Mouse (Mus musculus) adipocyte (in vitro differentiated cells): ENCODE data around the gene Pax3.

Source experiments
- DNase-seq: peaks from one replicate; pipeline ENCODE4 v3.0.0-alpha.2; 2016; ENCODE audit warnings: low spot score

Gene Pax3

DNA sequence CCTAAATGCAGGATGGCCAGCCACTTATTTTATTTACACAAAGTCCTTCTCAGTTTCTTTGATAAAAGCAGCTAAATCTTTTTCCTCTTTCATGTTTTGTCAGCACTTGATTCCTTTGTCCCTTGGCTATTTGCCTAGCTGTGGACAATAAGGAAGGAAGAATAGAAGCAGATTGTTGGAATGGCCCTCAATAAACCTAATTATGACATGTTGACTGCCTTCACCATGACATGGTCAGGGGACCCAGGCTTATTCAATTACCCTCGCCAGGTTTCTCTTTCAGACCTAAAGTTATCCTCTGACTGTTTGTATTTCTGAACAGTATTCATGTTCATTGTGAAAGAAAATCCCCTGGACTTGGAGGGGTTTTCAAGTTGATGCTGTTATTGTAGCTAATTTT lies 25.3 kb downstream of the Pax3 start:
- no peak for DNase-seq

- no peak for DNase-seq
Observed at GRCm38 (mm10) chr1:78170771-78171170, 26.2 kb downstream of the Pax3 start.

DNA sequence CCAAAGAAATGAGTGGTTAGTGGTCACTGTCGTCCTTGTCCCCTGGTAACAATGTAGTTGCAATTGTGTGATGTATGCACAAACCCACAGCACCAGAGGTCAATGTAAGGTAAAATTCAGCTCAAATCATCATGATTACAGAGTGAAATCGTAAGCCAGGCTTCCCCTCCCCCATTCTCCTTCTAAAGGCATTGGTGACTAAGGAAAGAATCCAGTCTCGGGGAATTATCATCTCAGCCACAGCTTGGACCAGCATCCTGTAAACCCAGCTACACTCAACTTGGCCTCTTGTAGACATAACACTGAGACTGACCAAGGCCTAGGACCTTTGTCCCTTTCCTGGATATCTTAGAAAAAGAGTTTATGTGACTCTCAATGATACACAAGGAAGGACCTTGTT lies 28.1 kb downstream of the Pax3 start:
- no peak for DNase-seq

DNA sequence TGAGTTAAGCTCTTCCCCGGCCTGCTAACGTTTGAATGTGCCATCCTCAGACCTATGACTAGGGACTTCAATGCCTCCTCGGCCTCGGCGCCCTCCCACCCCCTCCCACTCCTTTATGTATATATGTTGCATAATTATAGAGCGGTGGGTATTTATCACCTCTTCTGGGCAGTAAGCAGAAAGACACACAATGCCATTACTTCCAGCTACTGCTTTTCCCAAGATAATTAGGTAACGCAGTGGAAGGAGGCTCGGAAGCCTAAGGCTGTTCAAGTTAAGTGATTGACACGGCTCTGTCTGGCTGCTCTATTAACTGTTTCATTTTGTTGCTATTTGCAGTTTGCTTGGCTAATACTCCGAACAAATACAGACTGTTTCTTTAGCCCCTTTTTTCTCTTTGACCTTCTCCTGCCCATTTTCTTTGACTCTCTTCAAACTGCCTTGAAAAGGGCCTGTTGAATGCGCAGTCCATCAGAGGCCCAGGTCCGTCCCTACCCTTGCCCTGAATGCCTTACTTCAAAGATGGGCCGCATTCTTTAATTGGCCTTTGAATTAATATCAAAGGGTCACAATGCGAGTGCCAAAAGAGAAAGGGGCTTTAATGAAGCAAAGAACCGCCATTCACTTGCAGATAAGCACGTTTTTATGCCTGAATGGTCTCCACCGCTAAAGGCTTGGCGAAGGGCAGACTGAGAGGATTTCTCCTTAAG lies 29.2 kb downstream of the Pax3 start:
- DNase-seq = no peak

DNA sequence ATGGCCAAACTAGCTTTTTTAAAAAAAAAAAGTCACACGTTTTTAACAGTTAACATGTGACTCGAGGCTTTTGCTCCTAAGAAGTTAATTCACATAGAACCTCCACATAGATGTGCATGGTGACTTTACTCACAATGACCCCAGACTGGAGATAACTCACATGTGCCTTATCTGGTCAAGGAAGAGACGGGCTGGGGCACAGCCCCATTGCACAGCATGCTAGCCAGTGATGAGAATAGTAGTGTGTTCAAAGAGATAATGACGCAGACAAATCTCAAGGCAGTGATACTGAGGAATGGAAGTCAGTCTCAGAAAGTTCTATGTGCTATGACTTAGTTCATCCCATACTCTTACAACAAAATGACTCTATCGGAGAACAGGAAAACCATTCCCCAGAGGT lies 35.2 kb downstream of the Pax3 start:
- DNase-seq = no peak

DNA sequence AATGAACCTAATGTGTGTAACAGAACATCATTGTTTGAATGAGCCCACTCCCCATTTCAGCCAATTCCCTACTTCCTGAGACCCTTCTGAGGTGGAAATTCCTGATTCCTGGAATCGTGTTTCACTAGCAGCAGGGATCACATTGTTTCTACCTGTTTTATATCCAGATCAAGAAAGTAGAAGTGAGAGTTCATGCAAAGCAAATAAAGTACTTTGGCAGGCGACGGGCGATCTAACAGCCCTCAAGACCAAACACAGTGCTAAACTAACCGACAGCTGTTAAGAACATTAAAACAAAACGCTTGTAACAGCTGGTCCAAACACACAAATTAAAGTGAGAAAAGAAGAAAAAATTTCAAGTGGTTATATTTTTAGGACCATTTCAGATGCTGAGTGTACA lies 39.0 kb downstream of the Pax3 start:
- DNase-seq = no peak

DNA sequence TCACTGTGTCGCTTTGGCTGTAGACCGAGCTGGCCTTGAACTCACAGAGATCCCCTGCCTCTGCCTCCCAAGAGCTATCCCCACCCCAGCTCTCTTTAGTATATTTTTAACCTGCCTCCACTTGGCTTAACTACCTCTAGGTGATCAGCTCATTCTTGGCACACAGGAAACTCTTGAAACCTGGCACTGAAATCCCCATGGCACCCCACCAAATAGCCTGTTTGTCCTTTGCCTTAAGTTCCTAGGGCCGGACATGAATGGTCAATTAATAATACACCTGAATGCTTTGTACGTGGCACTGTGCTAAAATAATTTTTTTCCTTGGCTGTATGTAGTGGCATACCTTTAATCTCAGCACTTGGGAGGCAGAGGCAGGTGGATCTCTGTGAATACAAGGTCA lies 41.1 kb downstream of the Pax3 start:
- DNase-seq = no peak

- peak; percentile 65 for DNase-seq
Observed at GRCm38 (mm10) chr1:78148011-78148623, 48.8 kb downstream of the Pax3 start.

DNA sequence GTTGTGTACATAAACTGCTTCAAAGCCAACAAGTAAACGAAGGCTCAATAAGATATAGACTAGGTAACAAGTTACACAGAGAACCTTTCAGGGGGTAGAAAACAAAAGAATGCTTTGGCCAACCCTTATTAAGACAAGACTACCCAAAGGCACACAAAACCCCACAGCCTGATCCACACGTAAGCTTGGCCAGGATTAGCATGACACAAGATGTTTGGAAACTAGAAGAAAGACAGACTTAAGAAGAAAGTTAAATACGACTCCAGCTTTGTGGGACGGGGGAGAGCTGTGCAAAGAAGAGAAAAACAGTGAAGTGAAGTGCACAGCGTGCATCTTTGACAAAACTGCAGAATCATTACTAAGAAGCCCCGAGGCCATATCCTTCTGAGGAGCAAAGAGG lies 53.5 kb downstream of the Pax3 start:
- DNase-seq = no peak

- DNase-seq = no peak
Observed at GRCm38 (mm10) chr1:78142912-78143311, 54.0 kb downstream of the Pax3 start.

GRCm38 (mm10) chr1:78141741-78142501 lies 55.0 kb downstream of the Pax3 start:
- DNase-seq = no peak

DNA sequence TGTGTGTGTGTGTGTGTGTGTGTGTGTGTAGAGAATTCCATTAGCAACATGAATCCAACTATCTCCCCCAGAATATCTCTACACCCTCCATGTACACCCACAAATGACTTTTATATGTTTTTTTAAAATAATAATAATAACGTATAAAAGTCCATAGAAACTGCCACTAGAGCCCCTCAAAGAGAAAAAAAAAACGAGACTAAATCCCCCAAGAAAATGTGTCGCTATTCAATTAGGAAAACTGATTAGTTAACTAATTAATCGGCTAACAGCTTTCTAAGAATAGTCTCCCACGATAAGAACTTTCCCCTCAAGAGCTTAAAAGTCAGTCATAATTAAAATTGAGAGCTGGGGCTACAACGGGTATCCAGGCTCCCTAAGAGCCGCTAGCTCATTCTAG lies 55.6 kb downstream of the Pax3 start:
- DNase-seq = no peak

DNA sequence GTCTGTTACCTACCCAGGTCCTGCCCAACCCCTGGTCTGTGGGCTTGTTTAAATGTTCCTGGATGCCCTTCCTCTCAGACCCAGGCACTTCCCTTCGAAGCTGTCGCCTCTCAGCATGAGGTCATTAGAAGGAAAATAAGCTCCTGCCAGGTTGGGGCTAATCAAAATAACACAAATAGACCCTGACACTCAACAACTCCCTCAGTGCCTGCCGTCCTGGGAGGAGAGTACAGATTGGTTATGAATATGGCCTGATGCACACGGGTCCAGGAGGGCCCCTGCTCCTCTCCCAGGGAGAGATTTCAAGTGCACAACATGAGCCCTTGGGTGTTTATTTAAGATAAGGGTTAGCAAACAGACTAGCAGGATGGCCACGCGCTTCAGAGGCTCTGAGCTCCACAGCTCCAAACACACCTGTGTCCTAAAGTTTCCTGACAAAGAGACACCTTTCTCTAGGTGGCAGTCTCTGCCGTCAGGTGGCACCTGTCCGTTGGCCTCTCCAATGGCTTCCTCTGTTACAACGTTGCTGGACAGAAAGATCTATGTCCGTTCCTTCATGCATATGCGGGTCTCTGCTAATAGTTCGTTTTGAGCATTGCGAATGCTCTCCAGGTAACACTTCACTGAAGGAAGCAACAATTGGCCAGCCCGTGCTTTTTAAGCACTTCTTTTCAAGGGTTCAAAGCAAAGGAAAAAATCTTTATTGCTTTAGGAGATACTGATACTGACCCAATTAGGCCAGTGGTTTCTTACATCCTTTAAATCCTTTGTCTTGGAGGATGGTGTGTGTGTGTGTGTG lies 56.2 kb downstream of the Pax3 start:
- DNase-seq = no peak

- no peak for DNase-seq
Observed at GRCm38 (mm10) chr1:78139287-78139686, 57.6 kb downstream of the Pax3 start.

- no peak for DNase-seq
Observed at GRCm38 (mm10) chr1:78129267-78129666, 67.7 kb downstream of the Pax3 start.

DNA sequence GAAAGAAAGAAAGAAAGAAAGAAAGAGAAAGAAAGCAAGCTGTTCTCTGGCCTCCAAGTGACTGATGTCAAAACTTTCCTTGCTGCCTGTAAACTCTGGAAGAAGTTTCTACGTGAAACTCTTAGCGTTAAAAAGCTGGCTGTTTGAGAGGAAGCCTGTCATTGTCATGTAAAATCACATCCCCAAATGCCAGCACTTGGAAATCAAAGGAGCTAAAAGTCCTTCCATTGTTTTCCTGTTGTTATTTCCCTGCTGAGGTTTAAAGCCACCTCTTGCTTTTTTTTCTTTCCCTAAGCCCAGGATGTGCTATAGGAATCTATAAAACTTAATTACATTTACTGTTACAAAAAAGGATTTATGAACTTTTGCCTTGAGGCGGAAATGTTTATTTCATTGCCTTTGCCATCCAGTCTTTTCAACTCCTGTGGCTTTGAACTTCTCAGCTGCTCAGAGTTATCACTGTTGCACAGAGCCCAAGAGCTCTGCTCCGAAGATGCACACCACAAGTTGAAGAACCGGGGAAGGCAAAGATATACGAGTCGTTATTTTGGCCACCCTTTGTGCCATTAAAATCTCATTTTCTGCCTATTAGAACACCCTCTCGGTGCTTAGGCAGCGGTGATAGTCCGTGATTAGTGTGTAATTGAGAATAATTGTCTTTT lies 76.9 kb downstream of the Pax3 start:
- DNase-seq = no peak

DNA sequence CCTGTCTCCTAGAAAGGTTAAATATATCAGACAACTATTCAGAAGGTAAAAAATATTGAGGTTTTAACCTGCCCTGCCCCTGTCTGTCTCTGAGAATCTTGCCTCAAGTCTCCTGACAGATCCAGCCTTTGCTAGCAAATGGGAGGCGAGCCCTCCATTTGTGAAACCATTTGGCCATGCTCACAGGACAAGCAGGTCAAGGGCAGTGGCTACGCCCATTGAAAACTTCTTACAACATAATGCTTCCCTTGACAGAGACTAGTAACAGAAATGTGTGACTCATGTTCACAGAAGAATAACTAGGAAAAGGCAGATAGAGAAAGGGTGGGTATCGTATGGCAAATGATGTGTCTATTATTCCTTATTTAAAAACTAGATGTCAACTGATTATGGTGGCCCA lies 80.9 kb downstream of the Pax3 start:
- DNase-seq = no peak

GRCm38 (mm10) chr1:78110311-78110710 lies 86.6 kb downstream of the Pax3 start:
- peak; percentile 13 for DNase-seq

DNA sequence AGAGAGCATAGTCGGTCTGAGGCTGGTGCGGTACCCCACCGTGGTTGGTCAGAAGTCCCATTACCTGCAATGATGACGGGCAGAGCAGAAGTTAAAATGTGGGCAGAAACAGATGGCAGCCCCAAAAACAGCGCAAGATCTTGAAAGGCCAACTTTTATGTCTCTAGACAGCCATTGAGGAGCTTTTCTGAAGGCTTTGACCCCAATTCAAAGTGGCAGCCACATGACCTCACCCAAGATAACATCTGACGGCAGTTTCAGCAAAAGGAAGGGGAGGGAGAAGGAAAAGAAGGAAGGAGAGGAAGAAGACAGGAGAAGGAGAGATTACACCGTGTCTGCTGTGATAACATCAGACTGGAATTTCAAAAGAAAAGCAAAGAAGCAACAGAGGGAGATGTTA lies 93.4 kb downstream of the Pax3 start:
- DNase-seq = no peak

- no peak for DNase-seq
Observed at GRCm38 (mm10) chr1:78093619-78094018, 103.3 kb downstream of the Pax3 start.

GRCm38 (mm10) chr1:78088646-78089045 lies 108.3 kb downstream of the Pax3 start:
- DNase-seq = no peak

DNA sequence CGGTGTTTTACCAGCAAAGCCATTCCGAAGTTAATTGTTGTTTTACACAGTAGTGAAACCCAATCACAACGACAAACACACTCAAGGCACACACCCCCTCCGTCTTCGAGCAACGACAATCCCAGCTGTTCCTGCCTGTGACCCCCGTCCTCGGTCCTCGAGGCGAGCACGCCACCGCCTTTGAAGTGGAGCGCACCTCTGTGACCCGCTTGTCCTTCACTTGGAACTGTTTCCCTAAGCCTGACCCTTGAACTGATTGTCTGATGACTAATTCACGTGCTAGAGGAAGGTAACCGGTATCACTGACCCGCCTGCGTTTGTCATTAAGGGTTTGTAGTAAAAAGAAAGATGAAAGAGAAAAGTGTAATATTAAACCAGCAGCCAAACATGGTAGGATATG lies 115.2 kb downstream of the Pax3 start:
- DNase-seq = no peak
